Mouse (Mus musculus) ES-E14 (cell line): ENCODE measurements at regions not wholly inside any gene's neighbourhood (a gene's known extent, or its start where the extent isn't known, plus 50 kb on each side); places are given as distances from the start of the nearest gene placed in this dataset.

Experiments
- HCFC1 ChIP-seq: IDR thresholded peaks from 2 replicates; pipeline ENCODE4 v1.6.1; 2012; ENCODE audit warnings: low read length, inconsistent platforms, borderline replicate concordance; ENCODE audit not compliant: insufficient read depth
- MAFK ChIP-seq: IDR thresholded peaks from 2 replicates; pipeline ENCODE4 v1.6.1; 2014; ENCODE audit warnings: mild to moderate bottlenecking, low read depth, low read length, inconsistent platforms; ENCODE audit not compliant: insufficient read depth
- ZC3H11A ChIP-seq: IDR thresholded peaks from 2 replicates; pipeline ENCODE4 v1.6.1; 2012; ENCODE audit warnings: low read depth, mild to moderate bottlenecking, inconsistent platforms, low read length, borderline replicate concordance
- ZNF384 ChIP-seq: IDR thresholded peaks from 2 replicates; pipeline ENCODE4 v1.6.1; 2012; ENCODE audit warnings: low read depth, low read length, inconsistent platforms

DNA sequence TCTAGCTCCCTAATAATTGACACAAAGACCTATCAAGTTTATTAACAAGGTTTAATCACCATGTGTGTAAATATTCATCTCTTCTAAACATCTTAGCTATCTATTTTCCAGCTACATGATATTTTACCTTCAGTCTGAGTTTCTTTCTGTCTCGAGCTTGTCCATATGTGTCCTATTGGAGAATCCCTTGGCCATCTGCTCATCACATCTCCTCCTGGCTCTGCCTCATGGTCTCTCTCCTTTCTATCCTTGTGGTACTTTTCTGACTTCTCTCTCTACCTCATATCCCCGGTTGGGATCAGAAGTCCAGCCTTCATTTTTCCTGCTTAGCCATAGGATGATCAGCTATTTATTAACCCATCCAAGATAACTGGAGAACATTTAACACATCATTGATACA, 239.5 kb upstream of the 1700009N14Rik start:
- TF ChIP-seq HCFC1 (no peak), MAFK (no peak), ZC3H11A (no peak), ZNF384 (no peak)
